Mouse (Mus musculus) layer of hippocampus, postnatal 36 days (tissue): Measurements from ENCODE around the gene Exo5. TPM values are rescaled to one million over a fixed set of nuclear protein-coding genes. Genes with fewer than 3 reads are reported as not detected.

Source experiments
- microRNA-seq, 2 experiments: library from miRNA; unstranded; fragments of <30 nt; microRNA quantifications; one replicate each; pipeline ENCODE4 v1.2.0; 2021
- total RNA-seq, 2 experiments: library from RNA; stranded (reverse); gene quantifications; 2 replicates each; pipeline ENCODE4 v1.2.3; 2021

Gene Exo5
- total RNA-seq, 2 experiments from 2014 or later: 11.6 to 13.0 TPM

Small RNA genes within 50 kb of the gene (microRNA-seq; reads per million reads assigned to microRNA genes)
- gene Mir7015: 1.1 to 2.7 reads per million in 2 experiments

Other genes starting within 250 kb of the Exo5 start
- 1 to 10 TPM; 4.7 to 4.8 TPM for gene Kcnq4, start 176.4 kb downstream of the Exo5 start, total RNA-seq
- 10 to 100 TPM; 49.0 to 52.9 TPM for gene Nfyc, start 93.4 kb downstream of the Exo5 start, total RNA-seq
- gene Rims3, start 70.2 kb downstream of the Exo5 start, total RNA-seq: 10 to 100 TPM; 25.9 to 28.9 TPM
- gene Zfp69, start 26.7 kb upstream of the Exo5 start, total RNA-seq: 1 to 10 TPM; 1.3 to 1.8 TPM
- gene Smap2, start 92.2 kb upstream of the Exo5 start, total RNA-seq: 100 to 1,000 TPM; 149 to 155 TPM
- 1 to 10 TPM; 2.5 to 4.1 TPM for gene Col9a2, start 114.4 kb upstream of the Exo5 start, total RNA-seq
- gene Zmpste24, start 173.2 kb upstream of the Exo5 start, total RNA-seq: 10 to 100 TPM; 23.1 to 26.3 TPM
- not detected for gene Tmco2, start 184.2 kb upstream of the Exo5 start, total RNA-seq